Mouse (Mus musculus) bone marrow, adult 2 months (tissue): ENCODE results near the gene Pacrg.

Experiments used
- CTCF ChIP-seq: fragments of 200-500 bp; IDR thresholded peaks from 2 replicates; pipeline ENCODE4 v1.5.1; 2011; ENCODE audit warnings: low read length, control low read depth; ENCODE audit not compliant: control insufficient read depth, insufficient read depth
- POLR2A ChIP-seq: fragments of 200-500 bp; IDR thresholded peaks from 2 replicates; pipeline ENCODE4 v1.6.1; 2011; ENCODE audit warnings: low read depth, mild to moderate bottlenecking, control low read depth, low read length, borderline replicate concordance; ENCODE audit not compliant: control insufficient read depth

DNA sequence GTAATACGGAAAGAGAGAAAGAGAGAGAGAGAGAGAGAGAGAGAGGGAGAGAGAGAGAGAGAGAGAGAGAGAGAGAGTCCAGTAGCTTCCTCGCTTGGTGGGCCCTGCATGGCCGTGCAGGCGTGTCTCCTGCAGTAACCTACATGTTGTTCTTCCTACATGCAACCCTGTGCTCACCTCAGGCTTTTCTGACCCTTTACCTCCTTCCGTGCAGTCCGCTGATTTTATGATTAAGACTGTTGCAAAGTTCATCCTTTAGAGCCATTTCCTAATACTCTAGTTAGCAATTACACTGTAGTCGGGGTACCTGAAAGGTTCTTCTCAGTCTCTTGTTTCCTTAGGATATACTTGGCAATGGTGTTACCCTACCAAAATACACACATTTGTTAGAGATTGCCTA, 196.5 kb downstream of the Pacrg start:
- TF ChIP-seq CTCF (no peak), POLR2A (no peak)
